Mouse (Mus musculus) embryonic facial prominence, embryonic 11.5 days (tissue): ENCODE results near the gene Glud1. TPM values are rescaled to one million over a fixed set of nuclear protein-coding genes. Genes with fewer than 3 reads are reported as not detected.

Experiments used
- ATAC-seq: fragments of 200-750 bp; cut with Nextera tagmentation; replicated peaks from 2 replicates; pipeline ENCODE4 v1.8.0; 2017; ENCODE audit warnings: low read depth; ENCODE audit not compliant: insufficient number of reproducible peaks, low FRiP score, low TSS enrichment
- DNase-seq: peaks from one replicate; pipeline ENCODE4 v3.0.0-alpha.2; 2015; ENCODE audit warnings: low spot score
- H3K27ac ChIP-seq: fragments of 300-500 bp; sonication (generic); replicated peaks from 2 replicates; pipeline ENCODE4 v1.5.1; 2014; ENCODE audit warnings: mild to moderate bottlenecking, low read depth, low read length, control low read depth
- H3K27me3 ChIP-seq: fragments of 300-500 bp; sonication (generic); 2 replicates; pipeline ENCODE4 v1.6.1; 2014; ENCODE audit warnings: mild to moderate bottlenecking, low read length, moderate library complexity, mixed read lengths; ENCODE audit not compliant: control insufficient read depth, insufficient read depth
- H3K36me3 ChIP-seq: fragments of 300-500 bp; sonication (generic); replicated peaks from 2 replicates; pipeline ENCODE4 v1.6.1; 2014; ENCODE audit warnings: low read depth, mild to moderate bottlenecking, low read length, moderate library complexity, mixed read lengths; ENCODE audit not compliant: control insufficient read depth, insufficient read depth
- H3K4me1 ChIP-seq: fragments of 300-500 bp; sonication (generic); 2 replicates; pipeline ENCODE4 v1.6.1; 2014; ENCODE audit warnings: low read length, mixed read lengths; ENCODE audit not compliant: control insufficient read depth, insufficient read depth
- H3K4me2 ChIP-seq: fragments of 300-500 bp; sonication (generic); 2 replicates; pipeline ENCODE4 v1.6.1; 2014; ENCODE audit warnings: low read depth, mild to moderate bottlenecking, control low read depth, low read length, moderate library complexity
- H3K4me3 ChIP-seq: fragments of 300-500 bp; sonication (generic); 2 replicates; pipeline ENCODE4 v1.5.1; 2014; ENCODE audit warnings: low read depth, low read length, control low read depth
- H3K9ac ChIP-seq: fragments of 300-500 bp; sonication (generic); replicated peaks from 2 replicates; pipeline ENCODE4 v1.6.1; 2014; ENCODE audit warnings: mild to moderate bottlenecking, control low read depth, low read length
- H3K9me3 ChIP-seq: fragments of 300-500 bp; sonication (generic); replicated peaks from 2 replicates; pipeline ENCODE4 v1.6.1; 2016; ENCODE audit warnings: mild to moderate bottlenecking, low read length, inconsistent platforms, mixed read lengths; ENCODE audit not compliant: control insufficient read depth
- WGBS: fragments of 180-500 bp; shearing (Covaris S2); extraction: QIAGEN DNeasy Blood & Tissue Kit; methylation state at CpG from one replicate; pipeline ENCODE4 v1.1.7; 2014; 5-methylcytosine and 5-hydroxymethylcytosine counted together
- polyA plus RNA-seq: library from polyadenylated mRNA; unstranded; fragments of >200 nt; fragmentation: Nextera tagmentation; extraction: Ambion mirVana; gene quantifications from 2 replicates; pipeline ENCODE4 v1.2.1, GENCODE M21; 2014

The Glud1 gene
- polyA plus RNA-seq, 1 experiment from 2014 or later, result 97.2 TPM

DNA sequence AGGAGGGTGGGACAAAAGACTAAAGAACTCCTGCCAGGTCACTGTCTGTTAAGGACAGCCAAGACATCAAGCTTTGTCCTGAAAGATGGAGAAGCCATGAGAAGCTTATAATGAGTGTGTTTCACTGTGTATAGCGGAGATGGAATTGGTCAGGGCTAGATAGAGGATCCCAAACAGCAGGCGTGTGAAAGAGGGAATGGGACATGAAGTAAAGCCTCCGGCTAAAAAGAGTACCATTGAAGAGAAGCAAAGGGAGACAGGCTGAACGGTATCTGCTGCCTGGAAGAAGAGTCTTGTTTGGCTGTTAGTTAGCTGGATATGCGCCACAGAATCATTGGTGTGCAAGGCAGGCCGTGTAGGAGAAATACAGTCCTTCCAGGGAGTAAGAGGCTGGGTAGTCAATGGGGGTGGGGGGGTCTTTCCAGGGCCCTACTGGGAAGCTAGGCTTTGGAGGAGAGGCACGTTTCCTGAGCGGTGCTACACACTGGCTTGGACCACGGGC, 20.2 kb downstream of the Glud1 start:
- Histone ChIP-seq H3K27me3 (no peaks in the 10 kb centered on the region), H3K4me1 (no peaks in the 10 kb centered on the region), H3K27ac (no peak overlapping the region), H3K4me2 (no peak overlapping the region), H3K9ac (no peak overlapping the region), H3K9me3 (no peaks in the 10 kb centered on the region), H3K4me3 (no peak overlapping the region), H3K36me3 (peaks cover 2% of the 10 kb centered on the region; the same call in 1 of the 2 replicates)
- 89% methylated on average over 9 of the region's 9 CpGs for WGBS
- DNase-seq, result no peak
- ATAC-seq, result no peak

DNA sequence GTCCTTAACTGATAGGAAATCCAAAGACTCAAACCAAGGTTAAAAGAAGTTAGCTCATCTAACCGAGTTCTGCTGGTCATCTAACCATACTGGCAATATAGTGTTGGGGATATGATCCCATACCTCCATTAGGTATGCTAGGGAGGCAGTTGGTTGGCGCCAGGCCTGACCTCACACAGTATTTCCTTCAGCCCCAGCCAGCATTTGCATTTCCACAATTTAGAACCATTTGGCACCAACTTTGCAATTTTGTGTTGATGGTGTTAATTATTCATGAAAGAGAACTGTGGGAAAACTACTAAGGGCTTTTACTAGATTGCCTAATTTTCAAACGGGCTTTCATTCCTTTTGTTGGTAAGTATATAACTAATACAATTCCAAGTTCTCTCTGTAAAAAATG, 21.4 kb downstream of the Glud1 start:
- H3K4me1 ChIP-seq, result no peaks in the 10 kb centered on the region
- ATAC-seq (no peak), DNase-seq (no peak)
- 88% methylated on average over 3 of the region's 3 CpGs for WGBS
- H3K36me3 ChIP-seq, result peaks cover 5% of the 10 kb centered on the region; the same call in 1 of the 2 replicates
- H3K27ac ChIP-seq, result no peak overlapping the region
- no peak overlapping the region for H3K4me2 ChIP-seq
- no peaks in the 10 kb centered on the region for H3K27me3 ChIP-seq
- no peak overlapping the region for H3K4me3 ChIP-seq
- H3K9me3 ChIP-seq, result no peaks in the 10 kb centered on the region
- H3K9ac ChIP-seq, result no peak overlapping the region

DNA sequence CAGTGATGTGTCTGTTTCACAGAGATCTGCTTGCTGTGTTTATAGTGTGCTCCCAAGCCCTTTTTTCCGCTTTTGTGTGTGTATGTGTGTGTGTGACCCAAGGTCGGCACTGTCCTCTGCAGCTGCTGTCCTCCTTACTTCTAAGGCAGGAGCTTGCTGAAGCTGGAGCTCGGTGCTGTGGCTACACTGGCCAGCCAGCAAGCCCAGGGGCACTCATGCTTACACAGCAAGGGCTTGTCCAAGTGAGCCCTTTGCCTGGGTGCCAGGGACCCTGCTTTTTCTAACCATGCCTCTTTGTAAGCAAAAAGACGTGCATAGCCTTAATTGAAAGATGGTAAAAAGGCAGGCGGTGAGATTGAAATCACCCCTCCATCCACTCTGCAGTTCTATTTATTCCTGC, 21.9 kb downstream of the Glud1 start:
- peaks cover 5% of the 10 kb centered on the region; the same call in 1 of the 2 replicates for H3K36me3 ChIP-seq

DNA sequence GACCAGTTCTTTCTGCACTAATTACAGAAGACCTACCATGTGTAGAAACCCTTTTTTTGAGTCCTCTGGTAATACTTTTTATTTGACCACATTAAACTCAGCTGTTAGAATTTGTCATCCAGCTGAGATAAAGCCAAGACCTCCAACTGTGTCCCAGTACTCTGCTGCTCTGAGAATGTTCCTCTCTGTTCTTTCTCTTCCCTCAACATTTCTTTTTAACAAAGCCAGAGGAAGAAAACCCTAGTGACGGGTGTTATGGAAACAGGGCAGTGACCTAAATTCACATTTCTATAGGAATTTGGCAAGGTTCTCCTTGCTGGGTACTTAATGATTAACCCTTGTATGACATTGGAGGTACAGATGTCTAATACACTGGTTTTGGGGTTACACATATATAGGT, 28.9 kb downstream of the Glud1 start:
- Histone ChIP-seq H3K36me3 (peaks cover 5% of the 10 kb centered on the region), H3K4me3 (no peak overlapping the region)
- WGBS, result 76% methylated on average over 1 of the region's 1 CpGs

More for the DNA sequence above, 21.9 kb downstream of the Glud1 start:
- Histone ChIP-seq H3K9ac (no peak overlapping the region), H3K4me1 (no peaks in the 10 kb centered on the region), H3K27me3 (no peaks in the 10 kb centered on the region), H3K27ac (no peak overlapping the region), H3K4me2 (no peak overlapping the region), H3K4me3 (no peak overlapping the region), H3K9me3 (no peaks in the 10 kb centered on the region)
- no peak for DNase-seq
- ATAC-seq, result no peak
- WGBS, result 89% methylated on average over 5 of the region's 5 CpGs

GRCm38 (mm10) chr14:34341993-34342392, 31.5 kb downstream of the Glud1 start:
- Histone ChIP-seq H3K36me3 (peaks cover 2% of the 10 kb centered on the region), H3K4me3 (no peak overlapping the region), H3K9ac (no peak overlapping the region), H3K4me2 (no peak overlapping the region), H3K27me3 (no peaks in the 10 kb centered on the region), H3K27ac (no peak overlapping the region), H3K9me3 (no peaks in the 10 kb centered on the region), H3K4me1 (no peaks in the 10 kb centered on the region)
- no peak for DNase-seq
- WGBS, result 86% methylated on average over 4 of the region's 4 CpGs
- no peak for ATAC-seq

More for the DNA sequence above, 28.9 kb downstream of the Glud1 start:
- no peaks in the 10 kb centered on the region for H3K27me3 ChIP-seq
- no peaks in the 10 kb centered on the region for H3K4me1 ChIP-seq
- no peak overlapping the region for H3K27ac ChIP-seq
- DNase-seq (no peak), ATAC-seq (no peak)
- H3K9ac ChIP-seq, result no peak overlapping the region
- H3K9me3 ChIP-seq, result no peaks in the 10 kb centered on the region
- no peak overlapping the region for H3K4me2 ChIP-seq

DNA sequence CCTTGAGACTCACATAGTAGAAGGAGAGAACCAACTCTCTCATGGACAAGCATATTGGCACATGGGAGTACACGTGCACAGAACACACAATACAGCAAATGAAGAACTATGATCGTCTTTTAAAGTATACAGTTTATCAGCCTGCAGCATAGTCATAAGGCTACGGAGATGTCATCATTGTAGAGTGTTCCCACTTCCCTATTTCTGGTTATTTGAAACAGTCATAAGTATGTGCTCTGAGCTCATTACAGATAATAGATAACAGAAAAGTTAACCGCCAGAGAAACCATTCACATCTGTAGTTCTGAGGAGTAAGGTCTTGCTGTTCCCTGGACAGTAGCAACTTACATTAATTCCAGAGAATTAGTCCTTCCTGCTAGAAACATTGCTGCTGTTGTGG, 32.6 kb downstream of the Glud1 start:
- no peaks in the 10 kb centered on the region for H3K4me1 ChIP-seq
- no peak overlapping the region for H3K27ac ChIP-seq
- no peak overlapping the region for H3K4me3 ChIP-seq
- H3K27me3 ChIP-seq, result no peaks in the 10 kb centered on the region
- no peak overlapping the region for H3K4me2 ChIP-seq
- DNase-seq (no peak), ATAC-seq (no peak)
- WGBS, result 88% methylated on average over 4 of the region's 4 CpGs
- no peaks in the 10 kb centered on the region for H3K9me3 ChIP-seq
- no peak overlapping the region for H3K9ac ChIP-seq
- peaks cover 2% of the 10 kb centered on the region for H3K36me3 ChIP-seq

DNA sequence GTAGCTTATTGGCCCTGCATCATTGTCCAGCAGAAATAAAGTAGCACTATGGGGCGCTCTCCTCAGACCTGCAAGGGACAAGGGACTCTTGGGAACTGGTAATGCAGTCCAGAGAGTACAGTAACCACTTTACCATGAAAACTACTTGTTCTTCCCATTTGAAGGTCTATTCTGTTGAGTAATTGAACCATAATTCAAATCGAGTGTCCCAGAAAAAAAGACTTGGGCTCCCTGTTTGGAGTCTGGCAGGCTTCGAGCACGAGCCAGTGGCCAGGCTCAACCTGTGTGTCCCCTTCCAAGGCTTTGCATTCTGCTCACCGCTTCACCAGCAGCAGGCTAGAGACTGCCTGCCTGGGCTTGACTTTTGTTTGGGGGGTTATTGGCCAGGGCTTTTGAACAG, 33.8 kb downstream of the Glud1 start:
- Histone ChIP-seq H3K9me3 (no peaks in the 10 kb centered on the region), H3K9ac (no peak overlapping the region), H3K4me1 (no peaks in the 10 kb centered on the region), H3K36me3 (peaks cover 2% of the 10 kb centered on the region), H3K4me3 (no peak overlapping the region), H3K27ac (no peak overlapping the region), H3K27me3 (no peaks in the 10 kb centered on the region), H3K4me2 (no peak overlapping the region)
- ATAC-seq, result no peak
- DNase-seq, result no peak
- WGBS, result 83% methylated on average over 5 of the region's 5 CpGs

GRCm38 (mm10) chr14:34345771-34346566, 35.4 kb downstream of the Glud1 start:
- 0 out of 2 replicates have a peak, but pooled peaks have one; percentile 48 for ATAC-seq
- Histone ChIP-seq H3K4me3 (no peak overlapping the region), H3K36me3 (peaks cover 2% of the 10 kb centered on the region), H3K4me1 (no peaks in the 10 kb centered on the region), H3K27ac (no peak overlapping the region), H3K9ac (no peak overlapping the region), H3K4me2 (no peak overlapping the region), H3K27me3 (no peaks in the 10 kb centered on the region), H3K9me3 (no peaks in the 10 kb centered on the region)
- WGBS, result 56% methylated on average over 12 of the region's 12 CpGs
- peak; percentile 20 for DNase-seq
